Mouse (Mus musculus) testis, postnatal 14 days (tissue): Measurements from ENCODE around the gene Rdh11.
A peak's percentile ranks its signal among the peaks of the same experiment; 100 is the strongest.

Source experiments
- DNase-seq: peaks from one replicate; pipeline ENCODE4 v3.0.0; 2021; ENCODE audit warnings: low spot score

Gene Rdh11

DNA sequence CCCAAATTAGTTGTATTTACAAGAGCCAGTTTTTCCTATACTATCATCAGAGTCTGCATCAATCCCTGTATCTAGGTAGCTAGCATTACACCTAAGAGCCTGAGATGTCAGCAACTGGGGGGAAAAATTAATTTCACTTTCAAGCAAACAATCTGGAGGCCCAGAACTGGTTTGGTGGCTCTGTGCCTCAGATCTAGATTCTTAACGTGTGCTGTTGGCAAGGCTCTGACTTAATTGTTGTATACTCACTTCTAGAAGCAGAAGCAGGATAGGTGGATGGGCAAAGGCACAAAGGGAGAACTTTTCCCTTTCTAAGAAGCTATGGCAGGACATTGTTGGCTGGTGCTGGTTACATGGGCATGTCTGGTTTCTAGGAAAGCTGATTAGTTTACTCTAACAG lies 52.7 kb downstream of the Rdh11 start:
- DNase-seq, result no peak

DNA sequence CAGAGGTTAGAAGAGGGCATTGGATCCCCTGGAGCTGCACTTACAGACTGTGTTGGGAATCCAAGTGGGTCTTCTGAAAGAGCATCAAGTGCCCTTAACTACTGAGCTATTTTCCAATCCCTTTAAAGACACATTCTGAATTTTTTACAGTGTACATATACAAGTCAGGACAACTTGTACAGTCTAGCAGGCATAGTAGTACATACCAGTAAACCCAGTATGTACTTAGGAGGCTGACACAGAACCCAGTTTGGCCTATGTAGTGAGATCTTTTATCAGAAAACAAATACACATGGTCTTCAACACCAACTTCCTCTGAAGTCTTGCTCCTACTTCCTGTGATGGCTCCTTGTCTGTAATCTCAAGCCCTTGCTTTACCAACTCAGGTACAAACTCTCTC lies 53.1 kb downstream of the Rdh11 start:
- DNase-seq, result no peak

DNA sequence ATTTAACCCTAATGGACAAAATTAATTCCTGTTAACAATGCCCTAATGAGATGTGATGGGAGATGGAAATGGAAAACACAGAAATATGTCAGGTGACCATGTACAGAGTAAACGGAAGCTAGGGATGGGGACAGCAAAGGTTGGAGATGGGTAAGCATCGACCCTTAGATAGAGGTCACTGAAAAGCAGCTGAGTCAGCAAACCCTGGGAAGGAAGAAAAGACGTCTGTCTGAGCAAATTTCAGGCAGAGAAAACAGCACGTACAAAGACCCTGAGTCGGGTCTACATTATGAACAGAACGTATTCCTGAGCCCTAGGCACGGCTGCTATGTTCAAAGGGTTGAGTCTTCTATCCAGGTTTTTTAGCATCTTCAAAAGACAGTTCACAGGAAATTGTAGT lies 55.1 kb downstream of the Rdh11 start:
- DNase-seq, result no peak

DNA sequence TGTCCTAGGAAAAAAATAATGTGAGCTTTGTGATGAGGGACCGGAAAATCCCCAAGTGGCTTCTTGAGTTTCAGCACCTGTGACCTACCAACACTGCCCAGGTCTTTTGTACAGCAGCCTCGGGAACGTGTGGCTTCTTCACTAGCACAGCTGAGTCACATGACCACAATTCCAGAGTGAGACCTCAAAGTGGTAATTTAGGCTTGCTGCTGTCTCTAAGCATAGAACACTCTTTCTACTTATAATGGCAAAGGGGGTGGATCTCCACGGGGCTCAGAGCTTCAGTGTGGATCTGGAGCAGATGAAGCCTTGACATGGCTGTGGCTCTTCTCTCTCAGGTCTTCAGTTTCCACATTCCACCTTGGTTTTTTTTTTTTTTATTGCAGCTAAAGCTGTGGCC lies 57.0 kb downstream of the Rdh11 start:
- no peak for DNase-seq

DNA sequence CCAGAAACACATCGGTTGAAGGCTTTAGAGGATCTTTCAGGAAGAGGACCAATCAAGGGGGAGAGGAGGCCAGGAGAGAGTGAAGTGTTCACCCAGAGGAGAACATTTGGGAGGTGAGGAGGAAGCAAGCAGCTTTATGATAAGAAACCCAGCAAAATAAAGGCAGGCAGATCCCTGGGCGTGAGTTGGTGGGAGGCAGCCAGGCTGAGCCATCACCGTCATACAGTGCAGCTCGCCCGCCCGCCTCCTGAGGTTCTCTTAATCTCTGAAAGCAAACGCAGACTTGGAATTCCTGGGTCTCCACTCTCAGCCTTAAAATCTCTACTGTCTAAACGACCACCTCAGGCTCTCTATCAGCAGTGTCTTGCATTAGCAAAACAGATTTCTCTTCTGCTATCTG lies 57.4 kb downstream of the Rdh11 start:
- DNase-seq, result no peak

DNA sequence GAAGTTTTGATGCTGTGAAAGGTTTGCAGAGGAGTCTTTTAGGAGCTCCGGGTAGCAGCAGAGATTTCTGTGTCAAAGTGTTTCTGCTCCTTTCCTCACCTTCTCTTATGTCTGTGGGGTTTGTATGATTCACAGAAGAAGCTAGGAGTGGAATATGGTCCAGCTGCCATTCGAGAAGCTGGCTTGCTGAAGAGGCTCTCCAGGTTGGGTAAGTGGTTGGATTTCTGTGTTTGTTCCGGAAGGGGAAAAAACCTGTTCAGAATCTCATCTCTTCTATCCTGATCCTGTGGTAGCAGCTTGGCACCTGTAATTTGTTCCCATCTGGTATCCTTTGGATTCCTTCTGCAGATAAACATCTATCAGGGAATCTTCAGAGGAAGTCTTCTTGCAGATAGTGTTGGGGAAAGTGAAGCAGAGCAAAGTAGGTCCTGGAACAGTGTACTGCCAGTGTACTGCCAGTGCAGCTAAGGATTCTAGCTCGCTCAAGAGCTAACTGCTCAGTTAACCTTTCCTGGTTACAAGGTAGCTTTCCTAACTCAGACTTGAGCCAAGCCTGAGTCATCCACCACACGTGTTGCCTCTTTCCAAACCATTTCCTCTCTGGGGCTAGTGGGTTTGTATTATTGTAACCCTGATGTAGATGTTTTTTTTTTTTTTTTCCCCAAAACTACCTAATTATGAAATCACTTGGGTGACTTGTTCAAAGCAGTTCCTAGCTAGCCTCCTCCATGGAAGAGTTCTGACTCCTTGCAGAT lies 60.2 kb downstream of the Rdh11 start:
- DNase-seq, result no peak

DNA sequence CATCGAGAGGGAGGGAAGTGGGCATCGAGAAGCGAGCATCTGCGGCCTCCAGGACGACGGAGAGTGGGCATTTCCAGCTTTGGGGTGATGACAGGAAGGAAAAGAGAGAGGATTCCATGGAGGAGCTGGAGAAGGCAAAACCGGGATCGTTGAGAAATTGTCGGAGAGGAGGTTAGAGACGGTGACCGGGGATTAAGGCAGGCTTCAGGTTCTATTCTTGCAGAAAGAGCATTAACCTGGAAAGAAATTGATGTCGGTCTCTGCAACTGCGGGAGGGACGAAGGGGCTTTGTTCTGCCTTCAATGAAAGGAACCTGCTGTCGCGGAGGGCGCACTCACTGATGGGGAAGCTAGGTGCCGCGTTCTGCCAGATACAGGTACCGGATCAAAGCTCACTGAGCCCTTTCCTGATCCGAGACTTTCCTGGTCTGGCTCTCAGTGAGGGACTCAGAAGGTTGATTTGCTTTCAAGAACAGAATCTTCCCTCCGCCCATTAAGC lies 60.9 kb downstream of the Rdh11 start:
- no peak for DNase-seq

DNA sequence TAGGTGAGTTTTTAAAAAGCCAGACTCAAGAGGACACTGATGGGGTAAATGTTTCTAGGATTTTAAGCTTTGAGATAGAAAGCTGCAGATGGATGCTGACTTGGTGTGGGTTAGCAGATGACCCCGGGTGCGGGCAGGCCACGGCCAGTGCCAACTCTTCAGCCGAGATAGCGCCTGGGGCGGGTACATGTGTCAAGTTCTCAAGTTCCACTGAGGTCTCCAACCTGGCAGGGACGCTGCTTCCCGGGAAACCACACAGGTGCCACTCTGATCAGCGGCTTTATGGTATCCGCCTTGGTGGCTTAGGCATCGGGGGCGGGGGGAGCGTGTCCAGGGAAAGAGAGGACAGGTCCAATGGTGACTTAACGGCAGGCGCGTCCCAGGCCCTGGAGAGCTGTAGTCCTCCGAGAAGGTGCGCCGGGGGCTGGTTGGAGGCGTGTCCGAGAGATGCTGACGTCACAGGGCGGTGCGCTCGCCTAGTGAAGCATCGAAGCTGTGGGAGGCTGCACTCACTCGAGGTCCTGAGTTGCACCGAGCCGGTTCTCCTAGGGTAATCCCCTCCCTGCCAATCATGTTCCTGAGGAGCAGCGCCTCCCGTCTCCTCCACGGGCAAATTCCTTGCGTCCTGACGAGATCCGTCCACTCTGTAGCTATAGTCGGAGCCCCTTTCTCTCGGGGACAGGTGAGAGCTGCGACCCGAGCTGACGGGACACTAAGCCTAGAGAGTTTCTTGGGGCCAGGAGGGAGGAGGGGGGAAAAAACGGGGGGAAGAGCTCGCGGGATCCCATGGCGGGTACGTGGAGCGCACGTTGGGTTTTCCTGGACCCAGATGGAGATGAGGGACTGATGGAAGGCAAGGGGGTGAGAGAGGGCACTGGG lies 61.6 kb downstream of the Rdh11 start, which contains the start of gene Arg2:
Gene Arg2, plus strand, starts transcription at position 479 of the 879 bp plus-strand sequence.
- DNase-seq, result peak; percentile 70
